Mouse (Mus musculus) right cerebral cortex, postnatal 36 days (tissue): ENCODE data around the gene Dusp1.

Source experiments
- DNase-seq, 2 experiments: peaks; one replicate each; pipeline ENCODE4 v3.0.0; 2022; ENCODE audit warnings: low spot score in 2 of 2, mixed read lengths in 1 of 2

Dusp1 gene

GRCm38 (mm10) chr17:26561651-26562181 is at the start of gene Dusp1:
TSS of gene Dusp1 (minus strand) at chr17:26562128.
- no peak for DNase-seq

- DNase-seq, result no peak
Observed at GRCm38 (mm10) chr17:26611328-26611727, 49.4 kb upstream of the Dusp1 start.

GRCm38 (mm10) chr17:26609820-26610219 is 47.9 kb upstream of the Dusp1 start:
- DNase-seq, result peak; percentile 78 to 80

GRCm38 (mm10) chr17:26608877-26609276 is 46.9 kb upstream of the Dusp1 start:
- no peak for DNase-seq

- DNase-seq, result no peak
Observed at GRCm38 (mm10) chr17:26608348-26608747, 46.4 kb upstream of the Dusp1 start.

- no peak for DNase-seq
Observed at GRCm38 (mm10) chr17:26606516-26606915, 44.6 kb upstream of the Dusp1 start.

GRCm38 (mm10) chr17:26605636-26606035 is 43.7 kb upstream of the Dusp1 start:
- no peak for DNase-seq

GRCm38 (mm10) chr17:26603311-26603710 is 41.4 kb upstream of the Dusp1 start:
- no peak for DNase-seq

GRCm38 (mm10) chr17:26602371-26602885 is 40.5 kb upstream of the Dusp1 start:
- DNase-seq, result peak in 1 of 2 experiments; percentile 44

GRCm38 (mm10) chr17:26601926-26602325 is 40.0 kb upstream of the Dusp1 start:
- no peak for DNase-seq

GRCm38 (mm10) chr17:26601514-26601913 is 39.6 kb upstream of the Dusp1 start:
- DNase-seq, result no peak

- DNase-seq, result no peak
Observed at GRCm38 (mm10) chr17:26600913-26601447, 39.1 kb upstream of the Dusp1 start.

GRCm38 (mm10) chr17:26598845-26599244 is 36.9 kb upstream of the Dusp1 start:
- DNase-seq, result no peak

- no peak for DNase-seq
Observed at GRCm38 (mm10) chr17:26596856-26597481, 35.0 kb upstream of the Dusp1 start.

GRCm38 (mm10) chr17:26596168-26596658 is 34.3 kb upstream of the Dusp1 start:
- DNase-seq, result peak; percentile 58 to 68

GRCm38 (mm10) chr17:26595448-26596167 is 33.7 kb upstream of the Dusp1 start:
- DNase-seq, result no peak

GRCm38 (mm10) chr17:26594958-26595357 is 33.0 kb upstream of the Dusp1 start:
- DNase-seq, result no peak

GRCm38 (mm10) chr17:26594171-26594570 is 32.2 kb upstream of the Dusp1 start:
- no peak for DNase-seq

GRCm38 (mm10) chr17:26593199-26593598 is 31.3 kb upstream of the Dusp1 start:
- DNase-seq, result no peak

- DNase-seq, result no peak
Observed at GRCm38 (mm10) chr17:26592510-26592909, 30.6 kb upstream of the Dusp1 start.

- DNase-seq, result no peak
Observed at GRCm38 (mm10) chr17:26587961-26588487, 26.1 kb upstream of the Dusp1 start.

- DNase-seq, result no peak
Observed at GRCm38 (mm10) chr17:26584558-26585136, 22.7 kb upstream of the Dusp1 start.
